Mouse (Mus musculus): ENCODE results near the gene Spata2. TPM values are rescaled to one million over a fixed set of nuclear protein-coding genes. Genes with fewer than 3 reads are reported as not detected.
A peak's percentile ranks its signal among the peaks of the same experiment; 100 is the strongest.

Spata2 gene
- polyA plus RNA-seq, 1 experiment from 2014 or later, result 24.8 TPM

DNA sequence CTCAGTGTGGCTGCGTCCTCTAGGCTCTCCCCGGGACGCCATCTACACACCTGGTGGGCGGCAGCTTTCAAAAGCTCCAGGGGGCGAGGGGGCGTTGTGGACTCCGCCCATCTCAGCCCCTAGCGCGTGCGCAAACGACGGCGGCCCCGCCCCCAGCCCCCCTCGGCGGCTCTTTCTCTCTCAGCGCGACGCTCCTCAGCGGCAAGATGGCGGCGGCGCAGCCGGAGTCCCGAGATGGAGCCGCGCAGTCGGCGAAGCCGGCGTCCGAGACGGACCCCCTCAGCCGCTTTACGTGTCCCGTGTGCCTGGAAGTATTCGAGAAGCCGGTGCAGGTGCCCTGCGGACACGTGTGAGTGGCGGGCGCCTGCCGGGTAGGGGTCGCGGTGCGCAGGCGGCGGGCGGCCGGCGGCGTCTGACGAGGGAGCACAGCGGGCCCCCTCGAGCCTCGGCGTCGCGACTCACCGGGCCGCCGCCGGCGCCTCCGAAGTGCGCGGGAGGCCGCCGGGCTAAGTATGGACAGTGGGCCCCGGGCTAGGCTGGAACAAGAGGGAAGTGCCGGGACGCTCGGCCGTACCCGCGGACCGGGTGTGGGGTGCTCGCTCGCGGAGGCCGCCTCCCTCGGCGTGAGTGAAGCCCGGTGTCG lies 10.7 kb upstream of the Spata2 start:
- WGBS, result under 1% methylated on average over 67 of the region's 85 CpGs

DNA sequence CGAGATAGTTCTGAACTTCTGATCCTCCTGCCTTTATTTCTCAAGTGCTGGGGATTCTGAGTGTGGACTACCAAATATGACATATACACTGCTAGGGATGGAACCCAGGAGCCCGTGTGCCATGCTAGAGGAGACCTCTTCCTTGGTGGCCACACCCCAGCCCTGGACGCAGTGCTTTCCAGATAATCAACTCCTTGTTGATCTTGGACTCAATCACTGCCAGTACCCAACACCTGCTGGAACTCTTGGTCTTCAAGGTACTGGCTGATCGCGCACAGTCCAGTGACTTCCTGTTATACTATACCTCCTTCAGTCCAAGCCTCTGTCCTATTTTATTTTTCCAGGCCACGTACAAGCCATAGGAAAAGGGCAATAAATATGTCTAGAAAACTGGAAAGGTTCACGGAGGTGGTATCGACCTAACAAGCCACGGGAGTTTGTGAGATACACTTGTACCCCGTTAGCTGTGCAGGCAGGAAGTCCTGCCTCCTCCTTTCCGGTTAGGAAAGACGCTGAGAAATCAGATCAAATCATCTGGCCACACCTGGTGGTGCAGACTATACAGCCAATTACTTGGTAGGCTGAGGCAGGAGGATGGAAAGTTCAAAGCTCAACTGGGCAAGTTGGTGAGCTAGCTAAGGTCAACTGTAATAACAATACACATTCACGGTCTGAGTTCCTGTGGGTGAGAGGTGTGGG lies 10.0 kb upstream of the Spata2 start:
- Histone ChIP-seq H3K9me3 (ENCODE audit: control insufficient read depth, low read length) (no peaks in the 10 kb centered on the region), H3K4me2 (ENCODE audit: low read depth, low read length) (peak overlapping the region; percentile 82), H3K36me3 (ENCODE audit: control insufficient read depth, insufficient read depth, low read length) (0 out of 2 replicates have a peak, but pooled peaks cover 3% of the 10 kb centered on the region), H3K4me3 (ENCODE audit: low read depth, low read length) (peak overlapping the region; percentile 97), H3K9ac (replicated peaks; ENCODE audit: low read depth, low read length) (peak overlapping the region; percentile 90), H3K4me1 (ENCODE audit: control insufficient read depth, insufficient read depth, low read length) (peaks cover 29% of the 10 kb centered on the region), H3K27me3 (ENCODE audit: control insufficient read depth, insufficient read depth, low read length) (no peaks in the 10 kb centered on the region), H3K27ac (ENCODE audit: low read depth, low read length) (peak overlapping the region; percentile 89)
- 51% methylated on average over 13 of the region's 13 CpGs for WGBS
- peak; percentile 36 for ATAC-seq (ENCODE audit: low read depth)

More for the DNA sequence above, 10.7 kb upstream of the Spata2 start:
- no peaks in the 10 kb centered on the region for H3K27me3 ChIP-seq (ENCODE audit: control insufficient read depth, insufficient read depth, low read length)
- H3K9me3 ChIP-seq (ENCODE audit: control insufficient read depth, low read length), result no peaks in the 10 kb centered on the region
- peak overlapping the region; percentile 97 for H3K4me3 ChIP-seq (ENCODE audit: low read depth, low read length)
- H3K4me1 ChIP-seq (ENCODE audit: control insufficient read depth, insufficient read depth, low read length), result peaks cover 29% of the 10 kb centered on the region
- peak overlapping the region; percentile 90 for H3K9ac ChIP-seq (replicated peaks; ENCODE audit: low read depth, low read length)
- H3K27ac ChIP-seq (ENCODE audit: low read depth, low read length), result peak overlapping the region; percentile 89
- H3K4me2 ChIP-seq (ENCODE audit: low read depth, low read length), result peak overlapping the region; percentile 82
- H3K36me3 ChIP-seq (ENCODE audit: control insufficient read depth, insufficient read depth, low read length), result 0 out of 2 replicates have a peak, but pooled peaks cover 3% of the 10 kb centered on the region
- ATAC-seq (ENCODE audit: low read depth), result peak; percentile 92

DNA sequence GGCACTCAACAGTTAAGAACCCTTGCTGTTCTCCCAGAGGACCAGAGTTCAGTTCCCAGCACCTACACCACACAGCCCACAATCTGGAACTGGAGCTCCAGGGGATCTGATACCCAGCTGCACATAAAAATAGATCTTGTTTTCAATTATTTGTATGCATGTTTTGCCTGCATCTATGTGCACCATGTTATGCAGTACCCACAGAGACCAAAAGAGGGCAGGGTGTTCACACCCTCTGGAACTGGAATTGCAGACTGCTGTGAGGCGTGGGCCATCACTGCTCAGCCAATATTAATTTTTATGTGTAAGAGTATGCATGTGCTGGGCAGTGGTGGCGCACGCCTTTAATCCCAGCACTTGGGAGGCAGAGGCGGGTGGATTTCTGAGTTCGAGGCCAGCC lies 4.6 kb upstream of the Spata2 start:
- no peaks in the 10 kb centered on the region for H3K4me1 ChIP-seq (ENCODE audit: control insufficient read depth, insufficient read depth, low read length)
- no peak for ATAC-seq (ENCODE audit: low read depth)
- H3K4me3 ChIP-seq (ENCODE audit: low read depth, low read length), result no peak overlapping the region
- no peak overlapping the region for H3K4me2 ChIP-seq (ENCODE audit: low read depth, low read length)
- H3K27ac ChIP-seq (ENCODE audit: low read depth, low read length), result no peak overlapping the region
- no peaks in the 10 kb centered on the region for H3K36me3 ChIP-seq (ENCODE audit: control insufficient read depth, insufficient read depth, low read length)
- H3K9ac ChIP-seq (replicated peaks; ENCODE audit: low read depth, low read length), result no peak overlapping the region
- WGBS, result 75% methylated on average over 5 of the region's 5 CpGs
- no peaks in the 10 kb centered on the region for H3K9me3 ChIP-seq (ENCODE audit: control insufficient read depth, low read length)
- H3K27me3 ChIP-seq (ENCODE audit: control insufficient read depth, insufficient read depth, low read length), result no peaks in the 10 kb centered on the region; the same call in 1 of the 2 replicates

DNA sequence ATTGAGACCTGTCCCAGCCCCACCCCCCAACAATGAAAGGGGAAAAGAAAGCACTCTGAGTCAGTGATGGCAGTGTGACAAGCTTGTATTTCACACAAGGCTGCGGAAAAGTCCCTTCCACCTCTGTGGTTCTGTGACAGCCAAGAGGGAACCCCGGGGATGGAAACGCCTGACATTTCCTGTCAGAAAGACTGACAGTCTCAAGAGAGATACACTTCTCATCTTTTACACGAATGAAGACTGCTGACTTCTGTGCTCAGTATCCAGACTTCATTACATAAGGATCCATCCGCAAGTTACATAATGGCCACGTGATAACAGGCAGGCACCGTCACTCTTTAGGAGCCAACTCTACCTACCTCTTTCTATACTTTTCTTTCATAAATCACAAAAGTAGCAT lies 3.8 kb upstream of the Spata2 start:
- no peak overlapping the region for H3K27ac ChIP-seq (ENCODE audit: low read depth, low read length)
- no peaks in the 10 kb centered on the region for H3K9me3 ChIP-seq (ENCODE audit: control insufficient read depth, low read length)
- no peak overlapping the region for H3K4me2 ChIP-seq (ENCODE audit: low read depth, low read length)
- ATAC-seq (ENCODE audit: low read depth), result no peak
- no peak overlapping the region for H3K4me3 ChIP-seq (ENCODE audit: low read depth, low read length)
- WGBS, result 83% methylated on average over 7 of the region's 7 CpGs
- H3K9ac ChIP-seq (replicated peaks; ENCODE audit: low read depth, low read length), result no peak overlapping the region
- peaks cover 5% of the 10 kb centered on the region for H3K4me1 ChIP-seq (ENCODE audit: control insufficient read depth, insufficient read depth, low read length)
- H3K27me3 ChIP-seq (ENCODE audit: control insufficient read depth, insufficient read depth, low read length), result no peaks in the 10 kb centered on the region; the same call in 1 of the 2 replicates
- H3K36me3 ChIP-seq (ENCODE audit: control insufficient read depth, insufficient read depth, low read length), result no peaks in the 10 kb centered on the region

DNA sequence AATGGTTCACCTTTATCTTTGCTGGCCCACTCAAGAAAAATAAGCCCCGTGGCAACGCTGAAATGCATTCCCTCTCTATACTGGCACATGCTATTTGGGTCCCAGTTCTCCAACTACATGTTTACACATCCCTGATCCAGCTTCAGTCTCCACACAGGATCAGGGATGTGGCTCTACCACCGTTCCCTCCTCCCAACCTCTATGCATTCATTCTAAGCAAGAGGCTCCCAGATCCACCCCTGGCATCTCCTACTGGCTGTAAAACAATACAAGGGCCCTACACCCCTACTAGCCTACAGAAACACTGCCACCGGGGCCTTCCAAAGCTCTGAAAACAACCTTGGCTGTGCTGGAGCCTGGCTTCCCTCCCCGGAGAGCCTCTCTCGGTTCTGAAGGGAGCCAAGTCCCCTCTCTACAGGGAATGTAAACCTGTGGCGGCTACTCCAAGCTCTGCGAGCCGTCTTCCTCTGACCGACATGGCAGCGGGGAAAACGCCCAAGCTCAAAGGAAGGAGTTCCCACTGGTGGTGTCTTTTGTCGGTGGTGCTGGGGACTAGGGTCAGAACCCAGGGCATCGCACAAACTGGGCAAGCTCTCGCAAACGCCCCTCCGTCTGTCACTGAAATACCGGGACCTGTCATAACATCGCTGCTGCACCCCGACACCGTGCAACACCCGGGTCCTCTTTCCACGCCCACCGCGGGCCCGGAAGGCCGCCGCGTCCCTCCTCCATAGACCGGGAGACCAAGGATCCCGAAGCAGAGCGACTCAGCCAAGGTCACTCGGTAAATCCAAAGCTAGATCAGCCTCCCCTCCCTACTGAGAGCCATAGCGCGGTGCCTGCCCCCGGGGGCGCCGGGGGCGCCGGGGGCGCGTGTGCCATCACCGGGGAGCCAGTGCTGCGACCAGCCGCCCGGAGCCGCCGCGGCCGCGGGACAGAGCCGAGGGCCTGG lies 654 bp downstream of the Spata2 start, which contains the start of gene Rnf114:
TSS of gene Rnf114 (plus strand) at position 889 of the 952 bp plus-strand sequence.
- Histone ChIP-seq H3K9me3 (ENCODE audit: control insufficient read depth, low read length) (no peaks in the 10 kb centered on the region), H3K36me3 (ENCODE audit: control insufficient read depth, insufficient read depth, low read length) (no peaks in the 10 kb centered on the region), H3K27ac (ENCODE audit: low read depth, low read length) (peak within 1 kb of the TSS; percentile 98), H3K4me2 (ENCODE audit: low read depth, low read length) (peak within 1 kb of the TSS; percentile 96), H3K27me3 (ENCODE audit: control insufficient read depth, insufficient read depth, low read length) (no peaks in the 10 kb centered on the region; the same call in 1 of the 2 replicates), H3K9ac (replicated peaks; ENCODE audit: low read depth, low read length) (peak within 1 kb of the TSS; percentile 90), H3K4me1 (ENCODE audit: control insufficient read depth, insufficient read depth, low read length) (peaks cover 11% of the 10 kb centered on the region), H3K4me3 (ENCODE audit: low read depth, low read length) (peak within 1 kb of the TSS; percentile 99)
- peak; percentile 52 for ATAC-seq (ENCODE audit: low read depth)
- WGBS, result 4% methylated on average over 51 of the region's 52 CpGs

DNA sequence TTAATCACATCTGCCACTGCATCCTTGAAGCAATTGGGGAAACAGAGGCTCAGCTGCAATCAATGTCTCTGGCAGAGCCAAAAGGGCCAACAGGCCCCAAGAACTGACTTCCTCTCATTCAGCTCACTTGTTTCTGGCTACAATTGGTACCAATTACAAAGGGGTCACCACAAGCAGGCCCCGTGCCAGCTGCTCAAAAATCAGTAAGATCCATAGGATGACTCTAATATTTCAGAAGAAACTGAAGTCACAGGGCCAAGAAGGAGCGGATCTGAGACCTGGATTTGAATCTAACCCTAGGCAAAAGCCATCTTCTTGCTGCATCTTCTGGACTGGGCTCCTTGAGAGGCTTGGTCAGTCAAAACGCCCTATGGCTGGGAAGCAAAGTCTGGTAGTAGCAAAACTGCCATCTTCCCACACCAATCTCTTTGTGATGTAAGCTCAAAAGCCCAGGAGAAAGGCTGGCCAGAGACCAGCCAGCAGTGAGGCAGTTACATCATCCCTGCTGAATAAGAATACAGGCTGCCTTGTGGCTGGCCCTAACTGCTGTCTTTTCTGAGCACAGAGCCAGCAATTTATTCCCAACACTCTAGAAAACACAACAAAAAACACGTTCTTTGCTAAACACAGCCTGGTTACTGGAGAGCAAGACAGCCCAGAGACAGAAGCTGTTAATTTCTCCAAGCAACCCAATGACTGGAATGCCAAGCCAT lies 1.7 kb downstream of the Spata2 start:
- 79% methylated on average over 4 of the region's 4 CpGs for WGBS
- 0 out of 2 replicates have a peak overlapping the region, but pooled peaks have one; percentile 2 for H3K9ac ChIP-seq (replicated peaks; ENCODE audit: low read depth, low read length)
- H3K4me1 ChIP-seq (ENCODE audit: control insufficient read depth, insufficient read depth, low read length), result peaks cover 11% of the 10 kb centered on the region
- H3K27ac ChIP-seq (ENCODE audit: low read depth, low read length), result peak overlapping the region; percentile 98
- H3K9me3 ChIP-seq (ENCODE audit: control insufficient read depth, low read length), result no peaks in the 10 kb centered on the region
- H3K4me3 ChIP-seq (ENCODE audit: low read depth, low read length), result peak overlapping the region; percentile 99
- ATAC-seq (ENCODE audit: low read depth), result peak; percentile 8; the same call in 1 of the 2 replicates
- no peaks in the 10 kb centered on the region for H3K36me3 ChIP-seq (ENCODE audit: control insufficient read depth, insufficient read depth, low read length)
- no peaks in the 10 kb centered on the region; the same call in 1 of the 2 replicates for H3K27me3 ChIP-seq (ENCODE audit: control insufficient read depth, insufficient read depth, low read length)
- peak overlapping the region; percentile 96 for H3K4me2 ChIP-seq (ENCODE audit: low read depth, low read length)

DNA sequence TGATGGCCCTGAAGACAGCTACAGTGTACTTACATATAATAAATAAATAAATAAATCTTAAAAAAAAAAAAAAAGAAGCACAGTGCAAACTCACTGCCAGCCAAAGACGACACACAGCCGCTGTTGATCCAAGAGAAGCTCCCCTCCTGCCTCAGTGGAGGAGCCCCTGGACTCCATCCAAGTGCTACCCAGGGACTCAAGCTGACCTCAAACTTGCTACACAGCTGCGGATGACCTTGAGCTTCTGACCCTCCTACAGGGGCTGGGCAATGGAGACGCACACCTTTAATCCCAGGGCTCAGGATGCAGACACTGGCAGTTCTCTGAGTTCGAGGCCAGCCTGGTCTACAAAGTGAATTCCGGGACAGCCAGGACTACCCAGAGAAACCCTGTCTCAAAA lies 4.7 kb downstream of the Spata2 start:
- Histone ChIP-seq H3K27ac (ENCODE audit: low read depth, low read length) (no peak overlapping the region), H3K27me3 (ENCODE audit: control insufficient read depth, insufficient read depth, low read length) (no peaks in the 10 kb centered on the region; the same call in 1 of the 2 replicates), H3K9me3 (ENCODE audit: control insufficient read depth, low read length) (no peaks in the 10 kb centered on the region), H3K4me1 (ENCODE audit: control insufficient read depth, insufficient read depth, low read length) (peaks cover 11% of the 10 kb centered on the region), H3K4me3 (ENCODE audit: low read depth, low read length) (no peak overlapping the region), H3K36me3 (ENCODE audit: control insufficient read depth, insufficient read depth, low read length) (peaks cover 22% of the 10 kb centered on the region), H3K9ac (replicated peaks; ENCODE audit: low read depth, low read length) (no peak overlapping the region), H3K4me2 (ENCODE audit: low read depth, low read length) (no peak overlapping the region)
- WGBS, result 86% methylated on average over 6 of the region's 6 CpGs
- no peak for ATAC-seq (ENCODE audit: low read depth)

DNA sequence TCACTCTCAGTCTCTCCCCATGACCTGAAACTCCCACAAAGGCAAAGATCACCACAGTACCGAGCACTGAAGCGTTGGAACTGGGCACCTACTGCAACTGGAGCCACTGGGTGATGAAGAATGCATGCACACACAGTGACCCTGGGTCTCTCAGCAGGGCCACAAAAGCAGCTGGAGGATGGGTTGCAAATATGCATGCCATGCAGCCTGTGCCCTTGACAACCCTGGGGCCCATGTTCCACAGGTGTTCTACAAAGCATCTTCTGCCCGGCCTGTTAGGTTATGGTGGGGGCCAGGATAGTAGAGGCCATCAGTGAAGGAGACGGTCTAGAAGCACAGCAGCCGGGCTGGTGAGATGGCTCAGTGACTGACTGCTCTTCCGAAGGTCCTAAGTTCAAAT lies 5.1 kb downstream of the Spata2 start:
- Histone ChIP-seq H3K36me3 (ENCODE audit: control insufficient read depth, insufficient read depth, low read length) (peaks cover 24% of the 10 kb centered on the region), H3K27ac (ENCODE audit: low read depth, low read length) (no peak overlapping the region), H3K4me2 (ENCODE audit: low read depth, low read length) (no peak overlapping the region), H3K9ac (replicated peaks; ENCODE audit: low read depth, low read length) (no peak overlapping the region), H3K9me3 (ENCODE audit: control insufficient read depth, low read length) (no peaks in the 10 kb centered on the region), H3K27me3 (ENCODE audit: control insufficient read depth, insufficient read depth, low read length) (no peaks in the 10 kb centered on the region; the same call in 1 of the 2 replicates), H3K4me1 (ENCODE audit: control insufficient read depth, insufficient read depth, low read length) (peaks cover 11% of the 10 kb centered on the region), H3K4me3 (ENCODE audit: low read depth, low read length) (no peak overlapping the region)
- no peak for ATAC-seq (ENCODE audit: low read depth)
- WGBS, result 89% methylated on average over 6 of the region's 6 CpGs

All from neural tube, embryonic 14.5 days (tissue).